Mouse (Mus musculus): Measurements from ENCODE around the gene Pi4k2b.

DNA sequence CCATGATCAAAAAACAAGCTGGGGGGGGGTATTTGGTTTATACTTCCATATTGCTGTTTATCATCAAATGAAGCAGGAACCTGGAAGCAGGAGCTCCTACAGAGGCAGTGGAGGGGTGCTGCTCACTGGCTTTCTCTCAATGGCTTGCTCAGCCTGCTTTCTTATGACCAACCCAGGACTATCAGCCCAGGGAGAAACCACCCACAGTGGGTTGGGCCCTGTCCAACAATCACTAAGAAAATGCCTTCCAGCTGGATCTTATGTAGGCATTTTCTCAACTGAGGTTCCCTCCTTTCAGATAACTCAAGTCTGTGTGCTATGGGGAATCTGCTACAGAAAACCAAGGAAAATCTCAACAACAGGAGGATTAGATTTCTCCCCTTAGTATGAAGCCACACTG lies 12.8 kb downstream of the Pi4k2b start:
- TF ChIP-seq CTCF (IDR thresholded peaks at IDR 0.05; ENCODE audit: control insufficient read depth, insufficient read depth, insufficient read length) = no peak
- no peak for TF ChIP-seq MYOD1 (IDR thresholded peaks at IDR 0.05; ENCODE audit: control insufficient read depth, insufficient read length, low read depth)

Data from C2C12 (cell line).